Mouse (Mus musculus) pancreas, adult 10 weeks (tissue): ENCODE data around the gene Dhps. TPM values are rescaled to one million over a fixed set of nuclear protein-coding genes. Genes with fewer than 3 reads are reported as not detected.

Experiments used
- polyA plus RNA-seq: library from polyadenylated mRNA; stranded (reverse); fragments of 350-450 nt; fragmentation: Illumina TruSeq; extraction: RNeasy Lipid Tissue Mini Kit (QIAGEN cat#74804); gene quantifications from one replicate; pipeline ENCODE4 v1.2.3, GENCODE M21; 2015; ENCODE audit warnings: low read depth, low replicate concordance; ENCODE audit not compliant: insufficient read depth

The Dhps gene
- polyA plus RNA-seq = 16.0 TPM

DNA sequence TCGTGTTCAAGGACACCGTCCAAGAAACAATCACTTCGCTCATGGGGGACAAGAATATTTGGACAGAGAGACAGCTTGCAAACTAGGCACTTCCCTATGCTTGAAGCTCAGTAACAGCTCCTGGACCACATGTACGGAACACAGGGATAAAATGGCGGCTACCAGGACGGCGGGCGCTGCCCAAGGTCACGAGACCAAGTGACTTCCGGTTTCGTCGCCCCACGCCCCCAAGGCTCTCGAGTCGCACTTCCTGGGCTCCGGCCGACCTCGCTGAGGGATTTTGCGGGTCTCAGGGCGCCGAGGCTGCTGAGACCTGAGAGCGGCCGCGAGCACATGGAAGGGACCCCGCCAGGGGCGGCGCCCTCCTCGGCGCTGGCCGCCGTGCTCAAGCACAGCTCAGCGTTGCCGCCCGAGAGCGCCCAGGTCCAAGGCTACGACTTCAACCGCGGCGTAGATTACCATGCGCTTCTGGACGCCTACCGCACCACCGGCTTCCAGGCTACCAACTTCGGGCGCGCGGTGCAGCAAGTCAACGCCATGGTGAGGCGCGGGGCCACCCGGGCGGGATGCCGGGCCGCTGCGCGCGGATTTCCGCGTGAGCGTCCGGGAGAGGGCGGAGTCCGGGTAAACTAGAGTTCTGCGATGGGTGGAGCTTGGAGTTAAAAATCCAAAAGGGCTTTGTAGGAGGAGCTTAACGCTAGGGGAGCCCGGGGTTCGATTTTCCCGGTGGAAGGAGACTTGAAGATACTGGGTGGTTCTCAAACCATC is at the start of gene Dhps:
Dhps (plus strand) TSS at position 244 of the 768 bp plus-strand sequence.

DNA sequence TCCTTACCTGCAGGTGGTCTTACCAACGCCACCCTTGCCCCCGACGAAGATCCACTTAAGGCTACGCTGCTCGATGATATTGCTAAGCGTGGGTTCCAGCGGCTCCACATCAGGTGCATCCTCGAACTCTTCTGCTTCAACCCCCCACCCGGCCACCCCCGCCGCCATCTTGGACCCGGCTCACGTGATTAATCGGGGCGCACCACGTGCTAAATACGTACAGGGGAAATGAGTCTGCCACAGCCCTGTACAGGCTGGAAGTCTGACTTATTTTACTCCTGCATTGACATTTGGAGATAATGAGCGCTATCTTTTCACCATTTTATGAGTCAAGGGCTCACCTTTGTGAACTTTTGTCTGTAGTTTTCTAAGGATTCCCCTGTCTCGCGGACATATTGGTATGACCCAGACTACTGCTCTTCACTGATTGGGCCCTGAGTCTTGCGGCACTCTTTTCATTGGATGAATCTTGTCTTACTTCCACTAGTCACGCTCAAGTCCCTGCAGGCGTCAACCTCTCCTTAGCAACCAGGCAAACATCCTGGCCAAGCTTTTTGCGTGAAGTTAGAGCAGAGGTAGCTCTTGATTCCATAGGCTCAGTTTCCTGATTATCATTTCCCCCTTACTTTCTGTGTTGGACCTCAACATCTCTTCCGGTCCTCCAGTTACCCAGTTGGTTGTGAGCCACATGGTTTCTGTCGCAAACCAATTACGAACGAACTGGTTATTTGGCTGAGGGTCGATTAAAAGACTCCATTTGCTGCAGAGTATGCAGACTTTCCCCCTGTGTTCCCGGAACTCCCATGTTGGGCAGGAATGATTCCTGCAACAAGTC is 46.2 kb upstream of the Dhps start, which contains the start of gene Asna1:
Asna1 (minus strand) TSS at position 184 of the 835 bp plus-strand sequence.

DNA sequence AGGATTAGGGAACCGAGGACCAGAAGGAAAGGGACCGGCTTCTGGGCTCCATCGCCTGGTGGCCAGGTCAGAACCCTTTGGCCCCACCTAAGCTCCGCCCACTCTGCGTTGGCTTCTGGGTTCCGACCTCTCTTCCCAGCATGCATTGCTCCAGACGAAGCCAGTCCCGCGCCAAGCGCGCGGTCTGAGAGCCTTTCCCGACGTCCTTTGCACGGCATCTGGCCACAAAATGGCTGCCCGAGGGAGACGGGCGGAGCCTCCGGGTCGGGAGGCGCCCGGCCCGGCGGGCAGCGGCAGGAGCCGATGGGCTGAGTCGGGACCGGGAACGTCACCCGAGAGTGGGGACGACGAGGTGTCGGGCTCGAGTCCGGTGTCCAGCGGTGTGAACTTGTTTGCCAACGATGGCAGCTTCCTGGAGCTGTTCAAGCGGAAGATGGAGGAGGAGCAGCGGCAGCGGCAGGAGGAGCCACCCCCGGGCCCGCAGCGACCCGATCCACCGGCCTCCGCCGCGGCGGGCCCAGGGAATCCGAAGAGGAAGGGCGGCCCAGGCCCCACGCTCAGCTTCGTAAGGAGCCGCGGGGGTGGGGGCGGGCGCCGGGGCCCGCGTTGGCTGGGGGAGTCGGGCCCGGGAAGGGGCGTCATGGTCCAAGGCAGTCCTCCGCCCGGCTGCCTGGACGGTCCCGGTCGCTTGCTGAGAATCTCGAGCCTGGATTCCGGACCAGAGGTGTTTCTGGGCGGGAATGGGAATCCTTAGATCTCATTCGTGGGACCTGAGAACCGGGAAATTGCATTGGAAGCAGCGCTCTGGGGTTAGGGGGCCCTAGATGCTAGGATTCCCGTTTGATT is 44.7 kb upstream of the Dhps start, which contains the start of gene Trir:
Trir (plus strand) TSS at position 154 of the 846 bp plus-strand sequence.

DNA sequence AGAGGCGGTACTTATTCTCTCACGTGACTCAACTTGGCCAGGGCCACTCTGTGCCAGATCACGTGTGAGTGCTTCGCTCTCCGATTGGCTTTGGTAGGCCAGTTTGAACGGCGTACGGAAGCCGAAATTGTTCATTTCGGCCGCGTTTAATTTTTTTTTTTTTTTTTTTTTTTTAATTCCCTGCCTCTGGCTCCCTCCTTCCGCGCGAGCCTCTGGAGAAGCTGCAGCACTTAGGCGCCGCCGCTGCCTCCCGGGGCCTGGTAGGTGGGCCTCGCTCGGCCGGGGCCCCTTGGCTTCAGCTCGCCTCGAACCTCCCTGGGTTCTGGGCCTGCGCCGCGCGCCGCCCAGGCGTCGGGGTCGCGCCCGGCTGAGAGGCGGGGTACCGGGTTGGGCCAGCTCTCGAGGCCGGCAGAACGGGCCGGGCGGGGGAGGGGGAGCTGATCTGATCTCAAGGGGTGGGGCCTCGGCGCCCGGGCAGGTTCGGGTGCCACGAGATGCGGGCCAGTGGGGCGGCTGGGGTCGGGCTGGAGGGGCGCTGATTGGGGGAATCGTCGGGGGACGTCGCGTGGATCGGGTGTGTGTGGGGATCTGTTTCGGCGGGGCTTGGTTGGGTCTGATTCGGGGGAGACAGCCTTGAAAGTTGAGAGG is 34.7 kb upstream of the Dhps start, which contains the start of gene Tnpo2:
Tnpo2 (plus strand) TSS at position 198 of the 648 bp plus-strand sequence.

DNA sequence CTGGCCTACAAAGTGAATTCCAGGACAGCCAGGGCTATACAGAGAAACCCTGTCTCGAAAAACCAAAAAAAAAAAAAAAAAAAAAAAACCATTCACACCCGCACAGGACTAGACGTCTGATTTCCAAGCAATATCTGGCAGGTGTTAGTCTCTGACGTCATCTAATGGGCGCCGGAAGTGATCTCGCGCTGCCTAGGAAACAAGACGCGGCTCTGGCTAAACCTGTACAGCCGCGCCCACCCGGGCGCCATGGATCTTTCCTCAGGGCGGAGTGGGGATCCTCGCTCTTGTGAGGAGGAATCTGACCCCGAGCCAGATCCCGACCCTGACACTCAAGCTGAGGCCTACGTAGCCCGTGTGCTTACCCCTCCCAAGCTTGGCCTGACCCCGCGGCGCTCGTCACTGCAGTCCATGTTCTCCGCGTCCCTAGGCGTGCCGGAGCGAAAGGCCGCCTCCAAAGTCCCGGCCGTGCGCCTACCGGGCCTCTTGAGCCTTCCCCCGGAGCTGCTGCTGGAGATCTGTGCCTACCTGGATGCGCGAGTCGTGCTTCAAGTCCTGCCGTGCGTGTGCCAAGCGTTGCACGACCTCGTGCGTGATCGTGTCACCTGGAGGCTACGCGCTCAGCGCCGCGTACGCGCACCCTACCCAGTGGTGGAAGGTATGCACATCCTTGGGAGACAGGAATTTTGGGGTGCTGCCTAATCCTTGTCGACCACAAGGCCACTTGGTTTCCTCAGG is 11.5 kb upstream of the Dhps start, which contains the start of gene Fbxw9:
Fbxw9 (plus strand) TSS at position 177 of the 738 bp plus-strand sequence.

DNA sequence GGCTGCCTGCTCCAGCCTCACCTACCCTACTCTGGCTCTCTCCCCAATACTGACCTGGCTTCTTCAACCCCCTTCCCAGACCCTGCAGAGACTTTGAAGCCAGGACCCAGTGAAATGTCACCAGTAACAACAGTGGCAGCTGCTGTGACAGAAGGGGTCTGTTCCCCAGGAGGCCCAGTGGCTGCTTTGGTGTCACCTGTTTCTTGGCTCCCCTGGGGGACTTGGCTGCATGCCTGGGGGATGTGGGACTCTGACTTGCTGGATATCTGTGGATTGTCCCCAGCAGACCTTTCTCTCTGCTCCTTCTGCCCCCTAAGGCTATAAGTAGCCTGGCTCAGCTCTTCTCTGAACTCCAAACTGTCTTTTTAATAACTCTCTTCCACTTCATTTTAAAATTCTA is 3.6 kb upstream of the Dhps start, which contains the start of gene Gm5741:
Gm5741 (minus strand) TSS at position 1 of the 400 bp plus-strand sequence.

DNA sequence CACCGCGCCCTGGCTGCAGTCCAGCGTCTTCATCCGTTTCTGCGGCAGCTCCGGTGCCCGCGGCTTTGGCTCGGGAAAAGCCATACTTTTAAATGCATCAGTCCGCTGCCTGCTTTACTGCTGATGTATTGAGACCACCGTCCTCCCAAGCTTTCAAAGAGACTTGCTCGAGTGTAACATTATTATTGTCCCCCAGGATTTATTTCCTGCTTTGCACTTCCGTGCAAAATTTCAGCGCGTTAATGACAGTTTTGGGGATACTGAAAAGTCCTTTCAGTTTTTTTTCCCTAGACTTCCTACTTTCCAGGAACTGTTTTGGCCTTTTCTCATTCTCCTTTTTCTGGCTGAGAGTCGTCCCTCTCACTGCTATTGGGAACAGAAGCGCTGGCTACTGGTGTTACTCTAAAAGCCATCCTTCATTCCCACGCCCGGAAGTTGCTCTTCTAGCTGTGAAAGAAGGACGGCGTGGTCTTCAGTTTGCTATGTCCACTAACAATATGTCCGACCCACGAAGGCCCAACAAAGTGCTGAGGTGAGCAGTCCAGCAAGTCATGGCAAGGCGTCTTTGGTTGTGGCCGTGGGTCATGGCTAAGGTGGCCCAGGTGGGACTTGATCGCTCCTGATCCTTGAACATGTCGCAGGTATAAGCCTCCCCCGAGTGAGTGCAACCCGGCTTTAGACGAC is 9.1 kb downstream of the Dhps start, which contains the start of gene Wdr83os:
Wdr83os (plus strand) TSS at position 209 of the 684 bp plus-strand sequence.

DNA sequence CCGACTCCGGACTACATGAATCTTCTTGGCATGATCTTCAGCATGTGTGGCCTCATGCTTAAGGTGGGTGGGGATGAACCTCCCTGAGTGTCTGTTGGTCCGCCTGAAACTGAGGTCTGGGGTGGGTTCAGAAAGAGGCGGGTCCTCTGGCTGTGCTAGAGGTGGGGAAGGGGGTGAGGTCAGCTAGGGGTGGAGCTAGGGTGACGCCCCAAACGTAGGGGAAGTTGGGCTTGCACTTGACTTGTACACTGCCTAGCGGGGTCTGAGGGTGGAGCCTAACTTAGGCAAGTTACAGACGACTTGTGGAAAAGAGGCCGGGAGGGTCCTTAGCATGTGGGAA is 9.6 kb downstream of the Dhps start, which contains the start of gene Wdr83:
Wdr83 (minus strand) TSS at position 91 of the 340 bp plus-strand sequence.

DNA sequence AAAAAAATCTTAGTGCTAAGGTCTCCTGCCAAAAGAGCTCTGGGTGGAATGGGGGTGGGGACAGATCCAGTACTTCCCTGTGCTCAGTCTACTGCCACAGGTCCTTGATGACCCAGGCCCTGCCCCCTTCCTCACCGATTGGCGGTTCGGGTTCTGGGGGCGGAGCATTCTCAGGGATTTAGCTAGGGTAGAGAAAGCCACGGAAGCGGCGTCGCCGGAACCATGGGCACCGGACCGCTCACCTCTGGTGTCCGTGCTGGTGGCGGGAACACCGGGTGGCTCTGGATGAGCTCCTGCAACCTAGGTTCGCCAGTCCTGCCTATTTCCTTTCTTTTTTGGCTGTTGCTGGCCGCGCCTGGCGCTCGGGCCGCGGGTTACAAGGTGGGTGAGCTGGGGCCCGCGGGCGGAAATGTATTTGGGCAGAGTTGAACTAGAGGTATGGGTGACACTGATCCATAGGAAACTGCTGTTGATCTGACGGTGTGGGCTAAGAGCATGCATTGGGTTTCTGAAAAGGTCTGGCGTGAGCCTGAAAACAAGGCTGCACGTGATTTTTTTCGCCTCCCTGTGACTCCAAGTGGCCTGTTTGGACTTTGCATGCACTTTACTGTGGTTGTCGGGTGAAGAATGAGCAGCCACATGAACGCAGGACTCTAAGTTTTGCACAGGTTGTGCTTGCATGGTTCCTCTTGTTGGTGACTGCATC is 11.7 kb downstream of the Dhps start, which contains the start of gene Man2b1:
Man2b1 (plus strand) TSS at position 163 of the 706 bp plus-strand sequence.

DNA sequence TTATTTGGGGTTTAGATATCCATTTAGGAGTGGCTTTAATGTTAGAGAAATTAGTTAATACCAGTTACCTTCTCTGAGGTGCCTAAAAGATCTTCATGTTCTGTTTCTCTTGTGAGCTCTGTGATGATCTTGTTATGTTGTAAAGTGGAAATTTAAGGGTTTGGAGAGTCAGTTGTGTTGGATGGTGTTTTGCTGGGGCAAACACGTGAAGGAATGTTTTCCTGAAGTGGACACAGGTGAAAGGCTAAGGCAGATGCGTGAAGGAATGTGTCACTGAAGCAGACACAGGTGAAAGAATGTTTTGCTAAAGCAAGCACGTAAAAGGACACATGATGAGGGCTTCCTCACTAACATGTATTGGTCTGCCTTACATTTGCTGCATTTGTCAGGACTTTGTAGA is 51.4 kb downstream of the Dhps start, which contains the start of gene Zfp791:
Zfp791 (minus strand) TSS at position 101 of the 400 bp plus-strand sequence.

Other genes with a start within 250 kb of the Dhps start
- 1.8 TPM for gene Dand5, start 248.9 kb upstream of the Dhps start, polyA plus RNA-seq
- 7.0 TPM for gene Gadd45gip1, start 240.2 kb upstream of the Dhps start, polyA plus RNA-seq
- 18.2 TPM for gene Rad23a, start 231.1 kb upstream of the Dhps start, polyA plus RNA-seq
- gene Calr, start 224.8 kb upstream of the Dhps start, polyA plus RNA-seq = 181 TPM
- 19.1 TPM for gene Farsa, start 214.8 kb upstream of the Dhps start, polyA plus RNA-seq
- not detected for gene Syce2, start 199.6 kb upstream of the Dhps start, polyA plus RNA-seq
- gene Gcdh, start 177.8 kb upstream of the Dhps start, polyA plus RNA-seq = 27.8 TPM
- gene Klf1, start 169.8 kb upstream of the Dhps start, polyA plus RNA-seq = not detected
- 6.3 TPM for gene Dnase2a, start 163.2 kb upstream of the Dhps start, polyA plus RNA-seq
- gene Mast1, start 134.4 kb upstream of the Dhps start, polyA plus RNA-seq = 0.61 TPM
- not detected for gene Rtbdn, start 124.8 kb upstream of the Dhps start, polyA plus RNA-seq
- not detected for gene Gm49661, start 102.3 kb upstream of the Dhps start, polyA plus RNA-seq
- 35.5 TPM for gene Prdx2, start 102.2 kb upstream of the Dhps start, polyA plus RNA-seq
- gene Rnaseh2a, start 102.0 kb upstream of the Dhps start, polyA plus RNA-seq = 8.3 TPM
- 10.0 TPM for gene Junb, start 93.0 kb upstream of the Dhps start, polyA plus RNA-seq
- 13.4 TPM for gene Hook2, start 81.2 kb upstream of the Dhps start, polyA plus RNA-seq
- not detected for gene Best2, start 57.2 kb upstream of the Dhps start, polyA plus RNA-seq
- gene Asna1, start 46.5 kb upstream of the Dhps start, polyA plus RNA-seq = 24.7 TPM
- gene Trir, start 44.9 kb upstream of the Dhps start, polyA plus RNA-seq = 49.3 TPM
- gene Tnpo2, start 34.8 kb upstream of the Dhps start, polyA plus RNA-seq = 7.1 TPM
- gene Fbxw9, start 11.7 kb upstream of the Dhps start, polyA plus RNA-seq = 6.4 TPM
- gene Gm5741, start 3.8 kb upstream of the Dhps start, polyA plus RNA-seq = not detected
- gene Wdr83os, start 9.0 kb downstream of the Dhps start, polyA plus RNA-seq = 22.2 TPM
- gene Wdr83, start 9.5 kb downstream of the Dhps start, polyA plus RNA-seq = 13.1 TPM
- gene Man2b1, start 11.5 kb downstream of the Dhps start, polyA plus RNA-seq = 14.9 TPM
- 1.1 TPM for gene Zfp791, start 51.3 kb downstream of the Dhps start, polyA plus RNA-seq
- gene Cks1brt, start 80.2 kb downstream of the Dhps start, polyA plus RNA-seq = not detected
- not detected for gene Olfr371, start 154.2 kb downstream of the Dhps start, polyA plus RNA-seq
- gene Orc6, start 227.9 kb downstream of the Dhps start, polyA plus RNA-seq = 7.9 TPM
- gene Vps35, start 228.0 kb downstream of the Dhps start, polyA plus RNA-seq = 12.8 TPM